Mouse (Mus musculus) cerebellum, adult 2 months (tissue): ENCODE results near the gene Astn2.

ENCODE experiments used
- CTCF ChIP-seq: fragments of 200-500 bp; IDR thresholded peaks from 2 replicates; pipeline ENCODE4 v1.5.1; 2011; ENCODE audit warnings: low read depth, mild to moderate bottlenecking, control low read depth, low read length, moderate library complexity, borderline replicate concordance; ENCODE audit not compliant: insufficient read depth
- POLR2A ChIP-seq: fragments of 200-500 bp; IDR thresholded peaks from 2 replicates; pipeline ENCODE4 v1.6.1; 2011; ENCODE audit warnings: low read length, control low read depth, borderline replicate concordance; ENCODE audit not compliant: insufficient read depth

DNA sequence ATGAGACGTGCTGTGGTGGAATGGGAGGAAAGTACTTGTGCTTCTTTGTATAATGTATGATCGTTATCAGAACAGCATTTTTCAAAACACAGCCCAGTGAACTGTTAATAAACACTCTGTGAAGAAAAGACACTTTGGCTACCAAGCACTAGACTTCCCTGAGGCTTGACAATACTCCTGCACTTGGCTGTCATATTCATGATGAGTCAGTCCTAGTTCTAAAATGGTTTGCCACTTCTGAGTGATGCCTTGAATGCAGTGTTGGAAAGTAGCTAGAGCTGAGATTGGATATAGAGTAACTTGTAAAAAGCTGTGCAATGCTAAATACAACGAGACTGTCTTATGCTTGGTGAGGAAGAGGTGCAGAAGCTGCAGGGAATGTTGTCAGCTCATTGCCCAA, 518.5 kb downstream of the Astn2 start:
- TF ChIP-seq CTCF (no peak), POLR2A (no peak)
